Mouse (Mus musculus) ES-Bruce4 (cell line): Measurements from ENCODE around the gene Asic2.

Experiments used
- CTCF ChIP-seq: IDR thresholded peaks from one replicate; pipeline ENCODE4 v1.8.1; 2011; ENCODE audit warnings: low read depth, low read length
- EP300 ChIP-seq: IDR thresholded peaks from 2 replicates; pipeline ENCODE4 v1.6.1; 2011; ENCODE audit warnings: low read depth, low read length; ENCODE audit not compliant: insufficient read depth

- no peak for TF ChIP-seq CTCF
- no peak for TF ChIP-seq EP300
These were observed 153.4 kb downstream of the Asic2 start for GRCm38 (mm10) chr11:81814816-81815215.
